Mouse (Mus musculus) ovary, postnatal 36 days (tissue): ENCODE data around the gene Crhr2.

ENCODE experiments used
- DNase-seq: peaks from one replicate; pipeline ENCODE4 v3.0.0; 2022; ENCODE audit warnings: low spot score, mixed read lengths

Crhr2 gene

DNA sequence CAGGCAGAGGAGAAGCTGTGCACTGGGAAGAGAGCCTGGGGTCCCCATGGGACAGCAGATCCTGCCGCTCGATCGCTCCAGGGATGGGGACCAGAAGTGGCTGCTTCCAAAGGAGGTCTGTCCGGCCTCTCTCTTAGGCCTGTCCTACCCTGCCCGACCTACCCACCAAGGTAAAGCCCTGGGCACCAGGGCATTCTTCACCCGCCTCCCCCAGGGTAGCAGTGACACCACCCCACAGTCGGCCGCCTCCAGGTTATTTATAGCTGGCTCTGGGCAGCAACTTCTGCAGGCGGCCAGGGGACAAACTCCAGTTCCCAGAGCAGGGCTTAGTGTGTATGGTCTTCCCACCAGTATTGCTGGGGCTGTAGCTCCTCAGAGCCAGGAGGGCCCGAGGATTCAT lies at the start of gene Crhr2:
Crhr2 (minus strand) TSS at position 223 of the 400 bp plus-strand sequence.
- no peak for DNase-seq

DNA sequence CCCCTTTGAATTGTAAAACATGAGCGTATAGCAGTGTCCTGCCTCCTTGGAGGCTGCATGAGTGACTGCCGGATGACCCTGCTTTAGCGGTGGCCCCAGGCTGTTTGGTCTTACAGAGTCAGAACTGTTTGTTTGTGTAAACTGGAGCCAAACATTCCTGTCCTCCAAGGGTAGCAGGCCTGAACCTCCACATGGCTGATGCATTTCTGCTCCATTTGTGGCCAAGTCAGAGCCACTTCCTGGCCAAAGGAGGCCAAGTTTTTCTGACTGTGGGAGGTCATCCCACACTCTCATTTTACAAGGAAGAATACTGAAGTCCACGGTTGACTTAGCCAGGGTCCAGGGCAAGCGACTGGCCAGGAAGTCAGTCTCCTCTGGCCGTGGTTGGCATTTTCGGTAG lies 46.7 kb upstream of the Crhr2 start:
- DNase-seq, result no peak

DNA sequence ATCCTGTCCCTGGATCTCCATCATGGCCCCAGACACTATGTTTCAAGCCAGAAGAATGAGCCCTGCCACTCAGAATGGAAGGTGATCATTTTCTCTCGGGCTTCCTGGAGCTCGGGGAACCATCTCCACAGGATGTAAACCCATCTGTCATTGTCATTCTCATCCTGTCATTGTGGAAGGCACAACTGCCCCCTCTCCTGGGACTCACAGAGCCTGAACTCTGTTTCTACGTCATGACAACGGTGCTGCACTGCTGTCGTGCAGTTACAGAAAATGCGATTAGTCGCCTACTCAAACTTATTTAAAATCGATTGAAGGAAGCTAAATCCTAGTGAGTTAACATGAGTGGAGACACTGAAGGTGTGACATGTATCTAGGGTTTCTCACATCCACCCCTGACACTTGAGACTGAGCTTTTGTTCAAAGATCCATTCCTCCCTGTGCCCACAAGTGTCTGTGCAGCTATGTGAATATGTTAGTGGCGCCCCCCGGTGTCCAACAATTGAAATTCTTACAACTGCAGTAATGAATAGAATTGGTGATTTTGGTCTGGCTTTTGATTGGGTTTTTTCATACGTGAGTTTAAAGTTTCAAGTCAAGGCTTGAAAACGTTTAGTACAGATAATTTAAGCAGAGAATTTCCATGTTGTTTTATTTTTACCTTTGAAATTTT lies 44.4 kb upstream of the Crhr2 start:
- DNase-seq, result no peak

DNA sequence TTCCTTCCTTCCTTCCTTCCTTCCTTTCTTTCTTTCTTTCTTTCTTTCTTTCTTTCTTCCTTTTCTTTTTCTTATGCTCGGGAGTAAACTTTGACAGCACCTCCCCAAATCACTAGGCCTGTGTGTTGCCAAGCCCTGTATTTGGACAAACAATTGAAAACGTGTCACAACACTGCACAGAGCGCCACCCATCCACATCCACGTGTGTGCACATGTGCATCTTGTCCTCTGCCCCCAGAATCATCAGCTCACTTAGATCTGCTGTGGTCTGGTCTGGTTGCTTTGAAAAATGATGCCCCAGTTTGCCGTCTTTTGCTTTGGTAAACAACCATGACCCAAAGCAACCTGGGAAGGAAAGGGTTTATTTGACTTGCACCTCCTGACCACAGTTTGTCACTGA lies 43.1 kb upstream of the Crhr2 start:
- no peak for DNase-seq

DNA sequence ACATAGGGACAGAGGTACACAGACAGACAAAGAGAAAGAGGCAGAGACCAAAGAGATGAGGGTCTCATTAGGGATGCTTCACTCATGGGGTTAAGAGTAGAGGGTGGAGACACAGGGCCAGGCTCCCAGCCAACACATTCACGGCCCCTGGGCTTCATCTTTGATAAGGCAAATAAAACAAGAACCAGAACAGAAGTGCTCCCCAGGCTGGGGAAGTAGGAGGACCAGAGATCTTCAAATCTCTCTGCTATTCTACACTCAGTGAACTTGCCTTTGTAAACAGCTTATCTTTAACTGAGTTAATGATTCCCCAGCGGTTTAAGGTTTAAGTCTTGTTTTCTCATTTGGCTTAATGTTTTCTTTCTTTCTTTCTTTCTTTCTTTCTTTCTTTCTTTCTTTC lies 42.6 kb upstream of the Crhr2 start:
- no peak for DNase-seq

DNA sequence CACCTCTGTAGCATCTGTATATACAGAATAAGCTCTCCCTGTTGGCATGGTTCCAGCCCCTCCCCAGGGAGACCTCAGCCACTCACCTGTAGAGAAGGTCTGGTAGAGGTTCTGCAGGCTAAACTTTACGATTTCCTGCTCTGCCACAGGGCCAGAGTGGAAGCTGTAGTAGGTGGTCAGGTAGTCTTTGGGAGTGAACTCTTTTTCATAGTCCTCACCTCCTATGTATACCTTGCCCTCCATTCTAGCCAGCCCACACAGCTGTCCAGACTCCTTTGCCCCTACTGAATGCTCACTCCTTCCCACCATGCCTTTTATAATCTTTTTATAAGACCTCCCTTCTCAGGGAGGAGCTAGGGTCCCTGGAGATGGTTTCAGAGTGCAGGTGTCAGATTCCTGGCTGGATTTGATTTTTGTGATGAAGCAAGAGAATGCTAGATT lies 41.9 kb upstream of the Crhr2 start, which contains the start of gene Inmt:
Inmt (minus strand) TSS at position 303 of the 441 bp plus-strand sequence.
- no peak for DNase-seq

DNA sequence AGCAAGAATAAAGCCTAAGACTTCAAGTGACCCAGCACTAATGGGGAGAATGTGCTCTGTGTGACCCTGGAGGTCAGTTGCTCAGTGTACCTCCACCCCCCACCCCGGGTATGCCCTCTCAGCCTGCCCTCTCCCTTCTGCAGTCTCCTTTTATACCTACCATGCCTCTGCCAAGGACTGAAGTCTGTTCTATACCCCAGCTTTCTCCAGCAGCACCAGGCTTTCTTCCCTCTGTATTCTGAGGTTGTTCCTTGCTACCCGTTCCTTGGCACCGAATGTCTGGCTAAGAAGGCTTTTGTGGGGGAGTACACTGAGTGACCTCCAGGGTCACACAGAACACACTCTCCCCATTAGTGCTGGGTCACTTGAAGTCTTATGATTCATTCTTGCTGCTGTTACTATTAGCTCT lies 41.1 kb upstream of the Crhr2 start:
- no peak for DNase-seq

DNA sequence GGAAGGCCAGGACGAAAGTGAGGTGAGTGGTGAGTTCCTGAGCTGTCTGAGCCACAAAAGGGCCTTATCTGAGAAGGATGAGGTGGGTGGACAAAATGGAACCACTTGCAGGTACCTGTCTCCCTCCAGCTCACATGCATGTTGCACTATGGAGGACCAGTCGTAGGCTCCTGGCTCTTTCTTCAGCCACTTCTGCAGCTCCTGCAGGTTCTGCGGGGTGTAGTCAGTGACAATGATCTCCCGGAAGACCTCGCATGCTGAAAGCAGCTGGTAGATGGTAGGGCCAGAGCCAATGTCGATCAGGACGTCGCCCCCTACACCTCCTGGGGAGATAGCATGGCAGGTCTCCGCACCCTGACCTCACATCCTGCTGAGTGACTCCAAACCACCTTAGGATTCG lies 40.4 kb upstream of the Crhr2 start:
- no peak for DNase-seq

DNA sequence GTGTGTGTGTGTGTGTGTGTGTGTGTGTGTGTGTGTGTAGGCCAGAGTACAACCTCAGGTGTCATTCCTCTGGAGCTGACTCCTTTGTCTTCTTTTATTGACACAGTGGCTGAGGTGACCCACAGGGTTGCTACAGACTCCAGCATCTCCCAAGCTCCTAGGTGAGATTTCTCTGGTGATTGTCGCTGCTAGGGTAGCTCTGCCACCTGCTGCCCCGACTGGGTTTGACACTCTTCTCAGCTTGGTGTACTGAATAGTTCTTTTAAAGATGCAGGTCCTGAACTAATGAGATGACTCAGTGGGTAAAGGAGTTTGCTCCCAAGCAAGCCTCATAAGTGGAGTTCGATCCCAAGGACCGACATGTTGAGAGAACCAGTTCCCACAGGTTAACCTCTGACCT lies 38.8 kb upstream of the Crhr2 start:
- no peak for DNase-seq

DNA sequence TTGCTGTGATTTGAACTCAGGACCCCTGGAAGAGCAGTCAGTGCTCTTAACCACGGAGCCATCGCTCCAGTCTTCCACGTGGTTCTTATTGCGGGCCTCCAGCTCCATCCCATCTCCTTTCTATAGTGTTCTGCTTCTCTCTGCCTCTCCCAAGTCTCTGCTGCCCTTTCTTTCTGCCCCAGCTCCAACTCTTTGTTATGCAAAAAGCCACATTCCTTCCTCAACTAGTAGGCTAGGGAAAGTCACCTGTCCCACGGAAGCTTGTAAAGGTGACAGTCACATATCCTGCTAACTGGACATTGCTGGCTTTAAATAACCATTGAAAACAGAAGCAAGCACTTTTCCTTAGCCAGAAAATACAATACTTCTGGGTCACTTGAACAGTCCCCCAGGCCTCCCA lies 37.0 kb upstream of the Crhr2 start:
- no peak for DNase-seq

DNA sequence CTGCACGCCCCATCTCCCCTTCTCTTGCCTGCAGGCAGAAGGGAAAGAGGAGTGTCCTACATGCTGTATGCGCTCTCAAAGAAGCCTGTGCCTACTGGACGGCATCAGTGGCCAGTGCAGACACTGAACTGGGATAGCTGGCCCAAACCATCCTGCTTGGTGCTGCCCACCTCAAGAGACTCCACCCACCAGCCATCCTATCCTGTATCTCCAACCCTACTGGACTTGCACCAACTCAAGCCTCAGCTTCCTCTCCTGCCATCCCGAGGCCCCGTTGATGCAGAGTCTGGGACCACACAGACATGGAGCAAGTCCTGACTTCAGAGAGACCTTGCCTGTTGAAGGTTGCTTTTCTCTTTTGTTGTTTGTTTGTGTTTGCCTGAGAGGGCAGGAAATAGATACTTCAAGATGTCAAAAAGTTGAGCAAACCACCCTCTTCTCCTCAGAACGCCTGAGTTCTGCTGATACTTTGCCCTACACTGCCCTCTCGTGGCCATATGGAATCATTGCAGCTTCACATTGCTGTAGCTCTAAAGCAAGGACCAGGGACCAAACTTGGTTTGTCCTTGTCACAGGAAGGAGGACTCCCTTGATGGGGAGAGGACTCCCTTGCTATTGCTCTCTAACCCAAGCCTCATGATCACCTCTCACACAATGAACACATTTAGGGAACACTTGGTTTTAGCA lies 34.1 kb upstream of the Crhr2 start:
- peak; percentile 56 for DNase-seq

DNA sequence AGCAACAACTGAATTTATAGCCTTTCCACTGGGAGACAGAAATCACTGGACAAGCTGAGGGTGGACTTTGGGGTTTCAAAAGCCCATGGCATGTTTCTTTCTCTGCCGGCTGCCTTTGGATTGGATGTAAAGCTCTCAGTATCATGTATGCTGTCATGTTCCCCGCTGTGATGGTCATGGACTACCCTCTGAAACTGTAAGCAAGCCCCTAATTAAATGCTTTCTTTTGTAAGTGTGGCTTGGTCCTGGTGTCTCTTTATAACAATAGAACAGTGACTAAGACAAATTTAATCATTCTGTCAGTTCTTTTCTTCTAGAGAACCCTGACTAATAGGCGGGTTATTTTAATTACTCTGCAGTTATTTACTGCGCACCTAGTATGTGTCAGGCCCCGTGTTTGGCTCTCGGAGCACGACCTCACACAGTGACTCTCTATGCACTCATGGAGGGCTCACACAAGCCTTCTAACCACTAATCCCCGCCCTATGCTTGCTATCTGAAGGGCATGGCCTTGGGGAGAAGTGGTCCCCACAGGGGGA lies 30.3 kb upstream of the Crhr2 start:
- no peak for DNase-seq

DNA sequence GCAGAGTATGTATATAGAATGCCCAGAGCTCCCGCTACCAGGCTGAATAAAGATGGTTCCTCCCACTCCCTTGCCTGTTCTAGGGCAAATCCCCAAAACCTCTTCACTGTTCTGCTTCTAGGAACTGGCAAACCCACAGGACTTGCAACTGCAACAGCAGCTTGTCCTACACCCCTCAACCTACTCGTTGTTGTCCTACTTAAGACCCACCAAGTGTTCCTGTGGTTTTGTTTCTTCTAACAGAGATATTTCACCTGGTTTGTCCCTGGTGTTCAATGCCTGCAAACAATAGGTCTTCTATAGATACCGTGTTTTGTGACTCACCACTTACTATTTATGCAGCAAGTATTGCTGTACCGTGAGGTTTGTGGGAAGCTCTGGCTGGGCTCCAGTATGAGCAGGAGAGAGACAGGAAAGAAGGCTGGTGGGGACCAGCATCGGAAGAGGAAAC lies 28.5 kb upstream of the Crhr2 start:
- no peak for DNase-seq

DNA sequence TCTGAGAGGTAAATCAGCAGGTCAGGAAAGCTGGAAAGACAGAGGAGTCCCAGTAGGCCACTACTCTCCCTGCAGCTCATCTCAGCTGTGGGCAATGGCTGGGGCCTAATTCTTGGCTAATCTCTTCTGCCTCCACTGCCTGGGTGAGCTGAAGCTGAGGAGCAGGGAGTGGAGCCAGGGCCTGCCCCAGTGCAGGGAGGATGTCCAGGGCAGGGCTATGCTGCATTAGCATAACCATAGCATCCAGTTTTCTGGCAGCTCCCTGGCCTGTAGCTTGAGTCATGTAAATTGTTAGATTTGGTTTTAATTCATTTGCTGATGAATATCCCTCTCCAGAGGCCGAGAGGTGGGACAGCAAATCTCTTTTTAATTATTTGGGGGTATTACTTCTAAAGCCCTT lies 26.4 kb upstream of the Crhr2 start:
- no peak for DNase-seq

DNA sequence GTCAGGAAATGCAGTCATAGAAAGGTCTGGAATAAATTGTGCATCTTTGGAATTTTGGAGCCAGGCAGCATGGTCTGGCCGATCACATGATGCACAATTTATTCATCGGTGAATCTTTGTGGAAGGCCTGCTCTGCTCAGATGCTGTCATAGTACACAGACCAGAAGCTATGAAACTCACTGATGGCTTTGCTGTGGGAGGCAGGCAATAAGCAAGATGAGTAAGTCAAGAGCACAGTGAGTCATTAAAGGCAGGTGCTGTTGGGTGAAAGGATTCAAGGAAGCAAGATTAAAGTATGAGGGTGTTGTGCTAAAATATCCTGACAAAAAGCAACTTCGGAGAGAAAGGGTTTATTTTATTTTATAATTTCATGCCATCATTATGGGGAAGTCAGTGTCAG lies 19.4 kb upstream of the Crhr2 start:
- DNase-seq, result no peak

DNA sequence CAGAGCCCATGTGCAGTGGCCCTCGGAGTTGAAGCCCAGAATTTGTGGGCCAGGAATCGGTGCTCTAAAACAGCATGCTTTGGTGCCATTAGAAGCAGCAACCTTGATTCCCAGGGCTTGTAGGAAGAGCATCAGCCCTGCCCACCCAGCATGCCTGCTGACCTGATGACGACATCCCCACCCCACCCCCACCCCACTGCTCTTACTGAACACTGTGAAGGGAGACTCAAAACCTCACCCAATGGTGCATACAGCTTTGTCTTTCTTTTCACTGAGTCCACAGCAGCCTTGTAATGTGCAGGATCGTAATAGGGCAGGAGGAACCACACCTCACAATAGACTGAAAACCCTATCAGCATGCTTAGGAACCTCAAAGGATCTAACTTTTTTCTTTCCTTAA lies 13.3 kb upstream of the Crhr2 start:
- DNase-seq, result no peak

DNA sequence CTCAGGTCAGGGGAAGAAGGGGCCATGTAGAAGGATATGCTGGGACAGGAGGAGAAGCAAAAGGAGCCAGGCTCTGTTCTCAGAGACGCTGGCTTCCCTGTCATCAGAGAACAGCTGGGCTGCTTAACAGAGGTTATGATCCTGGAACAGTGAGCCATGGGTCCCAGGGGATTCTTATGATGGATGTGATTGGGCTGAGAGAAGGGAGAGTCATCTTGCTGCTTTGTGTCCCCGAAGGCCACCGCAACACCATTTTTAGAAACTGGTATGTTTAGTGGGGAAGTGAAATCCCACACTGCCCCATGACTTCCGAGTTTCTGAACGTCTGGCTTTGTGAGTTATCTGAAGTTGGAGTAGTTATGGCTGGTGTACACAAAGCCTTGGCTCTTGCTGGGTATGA lies 12.5 kb upstream of the Crhr2 start:
- no peak for DNase-seq

DNA sequence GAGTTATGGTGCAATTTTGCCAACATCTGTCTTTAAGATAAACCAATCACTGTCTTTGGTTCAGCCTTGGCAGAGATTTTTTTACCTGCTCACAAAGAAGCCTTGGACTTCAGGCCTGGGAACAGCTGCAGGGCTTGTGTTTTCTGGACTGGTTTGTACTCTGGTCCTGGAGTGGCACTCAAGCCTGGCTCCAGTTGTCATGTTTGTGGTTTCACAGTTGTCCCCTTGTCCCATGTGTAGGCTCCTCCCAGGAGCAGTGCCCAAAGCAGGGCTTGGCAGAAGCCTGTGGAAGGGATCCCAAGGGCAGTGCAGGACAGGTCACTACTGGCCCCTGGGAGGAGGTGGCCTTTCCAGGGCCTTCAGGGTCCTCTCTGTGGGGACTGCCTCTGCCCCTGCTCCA lies 5.5 kb upstream of the Crhr2 start:
- DNase-seq, result no peak

DNA sequence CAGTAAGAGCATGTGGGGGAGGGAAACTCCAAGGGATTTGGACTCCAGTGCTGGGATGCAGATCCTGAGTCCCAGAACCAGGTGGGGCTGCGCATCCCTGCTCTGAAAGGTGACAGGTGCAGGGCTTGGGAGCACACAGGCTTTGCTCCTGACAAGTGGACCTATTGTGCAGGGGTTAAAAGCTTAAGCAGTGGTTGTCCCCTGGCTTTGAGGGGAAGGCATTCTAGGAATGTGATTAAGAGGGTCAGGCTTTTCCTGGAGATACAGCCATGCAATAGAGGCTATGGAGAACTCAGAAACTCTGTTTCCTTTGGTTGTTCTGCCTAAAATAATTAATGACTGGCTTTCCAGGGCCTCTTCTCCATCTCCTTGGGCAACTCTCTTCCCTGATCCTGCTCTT lies 609 bp upstream of the Crhr2 start:
- no peak for DNase-seq

DNA sequence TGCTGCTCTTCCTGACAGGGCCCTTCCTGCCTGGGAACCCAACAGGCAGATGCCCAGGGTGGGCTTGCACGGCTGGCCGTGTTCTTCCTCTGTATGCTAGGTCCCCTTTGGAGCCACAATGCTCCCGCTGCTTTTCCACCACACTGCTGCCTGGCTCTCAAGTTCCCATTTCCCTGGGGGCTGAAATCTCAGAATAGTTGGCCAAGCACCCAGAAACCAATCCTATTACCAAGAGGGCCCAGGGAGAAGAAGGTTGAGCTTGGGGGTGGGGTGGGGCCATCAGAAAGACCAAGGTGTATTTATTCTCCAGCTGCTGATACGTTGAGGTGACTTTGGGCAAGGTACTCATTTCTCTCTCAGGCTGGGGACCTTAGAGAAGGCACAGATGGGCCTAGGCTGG lies 1.5 kb downstream of the Crhr2 start:
- DNase-seq, result no peak

DNA sequence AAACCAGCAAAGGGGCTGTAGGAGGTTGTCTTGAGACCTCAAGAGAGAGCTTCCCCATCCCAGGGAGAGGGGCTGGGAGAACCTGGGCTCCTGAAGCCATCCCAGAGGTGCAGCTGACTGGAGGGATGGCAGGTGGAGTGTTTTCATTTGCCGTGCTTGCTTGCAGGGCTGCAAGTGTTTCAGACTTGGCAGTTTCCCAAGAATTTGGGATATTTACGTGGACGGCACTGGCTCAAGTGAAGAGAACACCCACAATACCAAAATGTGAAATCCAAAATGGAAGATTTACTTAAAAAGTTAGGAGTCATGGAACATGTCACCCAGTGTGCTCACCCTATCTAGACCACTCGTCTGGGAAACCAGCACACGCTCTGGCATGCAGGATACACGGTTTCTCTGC lies 2.2 kb downstream of the Crhr2 start:
- DNase-seq, result no peak

DNA sequence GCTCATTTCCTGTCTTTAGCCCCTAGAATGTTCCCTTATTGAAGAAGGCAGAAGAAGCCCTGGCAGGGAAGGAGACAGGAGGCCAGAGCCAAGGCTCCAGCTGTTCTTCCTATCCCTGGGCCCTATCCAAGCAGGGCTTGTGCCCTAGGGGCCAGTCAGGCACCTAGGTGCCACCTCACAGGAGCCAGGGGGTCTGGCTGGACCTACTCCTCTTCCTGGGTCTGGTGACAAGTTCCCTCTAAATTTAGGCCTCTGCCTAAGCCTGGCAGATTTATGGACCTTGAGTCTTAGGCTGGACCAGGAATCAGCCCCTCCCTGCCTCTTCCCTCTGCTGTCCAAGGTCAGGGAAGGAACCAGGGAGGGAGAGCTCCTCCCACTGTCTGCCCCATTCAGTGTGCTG lies 4.4 kb downstream of the Crhr2 start:
- peak; percentile 8 for DNase-seq

DNA sequence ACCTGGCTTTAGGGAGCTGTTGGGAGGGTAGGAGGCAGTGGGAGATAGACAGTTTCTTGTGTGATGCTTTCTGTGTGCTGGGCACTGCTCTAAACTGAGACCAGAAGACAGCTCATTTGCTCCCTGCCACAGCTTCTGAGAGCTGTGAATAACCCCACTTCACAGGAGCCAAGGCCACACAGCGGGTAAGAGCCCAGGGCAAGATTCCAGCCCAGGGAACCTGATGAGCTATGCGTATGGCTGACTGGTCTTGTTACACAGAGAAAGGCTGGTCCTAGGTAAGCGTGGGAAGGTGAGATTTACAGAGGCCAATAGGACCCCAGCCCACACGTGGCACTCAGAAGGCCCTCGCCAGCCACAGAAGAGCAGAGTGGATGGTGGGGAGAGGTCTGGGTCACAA lies 6.2 kb downstream of the Crhr2 start:
- DNase-seq, result no peak

DNA sequence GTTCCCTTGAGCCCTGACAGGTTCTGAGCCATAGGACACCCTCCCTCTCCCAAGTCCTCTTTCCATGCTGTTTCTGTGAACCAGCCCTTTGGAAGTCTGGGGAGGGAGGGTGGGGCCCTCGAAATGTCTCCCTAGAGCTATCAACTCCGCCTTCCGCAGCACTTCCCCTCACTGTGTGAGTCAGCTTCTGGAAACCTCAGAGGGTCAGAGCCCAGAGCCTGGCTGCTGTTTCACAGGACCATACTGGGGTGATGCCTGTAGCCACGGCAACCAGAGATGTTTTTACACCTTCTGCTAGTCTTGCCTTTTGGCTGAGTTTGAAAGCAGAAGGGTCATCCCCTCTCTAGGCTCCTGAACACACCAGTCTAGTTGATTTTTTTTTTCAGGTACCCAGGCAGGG lies 9.8 kb downstream of the Crhr2 start:
- no peak for DNase-seq
